Mouse (Mus musculus): ENCODE data around the gene Fndc3b.

GRCm38 (mm10) chr3:27685650-27686208, 25.4 kb downstream of the Fndc3b start:
- TF ChIP-seq CTCF (IDR thresholded peaks at IDR 0.05; ENCODE audit: borderline replicate concordance, insufficient read depth, low read length) (no peak), POLR2A (IDR thresholded peaks at IDR 0.05; ENCODE audit: low read depth, low read length) (no peak)

Data from embryonic fibroblast, embryonic 13.5 days (primary cell).